Mouse (Mus musculus) MEL (cell line): Measurements from ENCODE around the gene B4galnt3. TPM values are rescaled to one million over a fixed set of nuclear protein-coding genes. Genes with fewer than 3 reads are reported as not detected.

ENCODE experiments used
- DNase-seq: peaks from one replicate; pipeline ENCODE4 v3.0.0; 2011; ENCODE audit warnings: low read depth, low spot score
- H3K27ac ChIP-seq: 2 replicates; pipeline ENCODE4 v1.5.1; 2012; ENCODE audit warnings: low read depth, mild to moderate bottlenecking, control low read depth, low read length, moderate library complexity; ENCODE audit not compliant: control insufficient read depth
- H3K27me3 ChIP-seq, 2 experiments: fragments of 150-350 bp in 1 of 2; sonication (generic) in 1 of 2; 2 replicates each; pipeline ENCODE4 v1.6.1; 2012; ENCODE audit warnings: low read length in 2 of 2, mild to moderate bottlenecking in 2 of 2, improper control_type of control experiment in 1 of 2, moderate library complexity in 1 of 2; ENCODE audit not compliant: insufficient read depth in 2 of 2, control insufficient read depth in 1 of 2
- H3K36me3 ChIP-seq, 2 experiments: 2 replicates each; pipeline ENCODE4 v1.6.1; 2012 to 2014; ENCODE audit warnings: low read length in 2 of 2, improper control_type of control experiment in 1 of 2, inconsistent platforms in 1 of 2, mild to moderate bottlenecking in 1 of 2; ENCODE audit not compliant: insufficient read depth in 2 of 2, control insufficient read depth in 1 of 2
- H3K4me1 ChIP-seq, 2 experiments: fragments of 150-350 bp in 1 of 2; sonication (generic) in 1 of 2; 2 replicates each; pipeline ENCODE4 v1.6.1; 2012; ENCODE audit warnings: low read length in 2 of 2, improper control_type of control experiment in 1 of 2, mild to moderate bottlenecking in 1 of 2; ENCODE audit not compliant: insufficient read depth in 2 of 2, control insufficient read depth in 1 of 2
- H3K4me3 ChIP-seq, 2 experiments: fragments of 150-350 bp in 1 of 2; sonication (generic) in 1 of 2; 2 replicates each; pipeline ENCODE4 v1.5.1; 2012; ENCODE audit warnings: low read depth in 2 of 2, low read length in 2 of 2, mild to moderate bottlenecking in 2 of 2, moderate library complexity in 2 of 2, control low read depth in 1 of 2, improper control_type of control experiment in 1 of 2; ENCODE audit not compliant: control insufficient read depth in 1 of 2, insufficient read depth in 1 of 2
- H3K79me2 ChIP-seq: 2 replicates; pipeline ENCODE4 v1.6.1; 2012; ENCODE audit warnings: mild to moderate bottlenecking, low read length, moderate library complexity; ENCODE audit not compliant: control insufficient read depth, poor library complexity, insufficient read depth
- H3K9ac ChIP-seq: 2 replicates; pipeline ENCODE4 v1.6.1; 2012; ENCODE audit warnings: low read depth, mild to moderate bottlenecking, control low read depth, low read length, moderate library complexity; ENCODE audit not compliant: control insufficient read depth, poor library complexity, severe bottlenecking
- H3K9me3 ChIP-seq: fragments of 150-350 bp; sonication (generic); replicated peaks from 2 replicates; pipeline ENCODE4 v1.6.1; 2012; ENCODE audit warnings: mild to moderate bottlenecking, low read length, improper control_type of control experiment, moderate library complexity; ENCODE audit not compliant: insufficient read depth
- CHD2 ChIP-seq: IDR thresholded peaks from 2 replicates; pipeline ENCODE4 v1.6.1; 2011; ENCODE audit warnings: low read length, improper control_type of control experiment
- CTCF ChIP-seq, 3 experiments: IDR thresholded peaks in 2 of 3; conservative IDR thresholded peaks in 1 of 3; 2 replicates each; pipeline ENCODE4 v1.5.1; 2011 to 2012; ENCODE audit warnings: low read length in 3 of 3, low read depth in 2 of 3, mild to moderate bottlenecking in 2 of 3, improper control_type of control experiment in 1 of 3, inconsistent platforms in 1 of 3, mixed read lengths in 1 of 3, moderate library complexity in 1 of 3; ENCODE audit not compliant: control insufficient read depth in 1 of 3, insufficient read depth in 1 of 3, poor library complexity in 1 of 3, severe bottlenecking in 1 of 3
- E2F4 ChIP-seq: IDR thresholded peaks from 2 replicates; pipeline ENCODE4 v1.6.1; 2011; ENCODE audit warnings: low read depth, low read length, improper control_type of control experiment, borderline replicate concordance
- EP300 ChIP-seq, 2 experiments: IDR thresholded peaks; 2 replicates each; pipeline ENCODE4 v1.6.1; 2011; ENCODE audit warnings: improper control_type of control experiment in 2 of 2, low read length in 2 of 2, low read depth in 1 of 2, mild to moderate bottlenecking in 1 of 2
- HCFC1 ChIP-seq: IDR thresholded peaks from 2 replicates; pipeline ENCODE4 v1.6.1; 2012; ENCODE audit warnings: low read depth, mild to moderate bottlenecking, inconsistent platforms, low read length, improper control_type of control experiment, moderate library complexity
- JUND ChIP-seq: IDR thresholded peaks from 2 replicates; pipeline ENCODE4 v1.6.1; 2011; ENCODE audit warnings: low read depth, mild to moderate bottlenecking, improper control_type of control experiment, low read length
- MAX ChIP-seq: IDR thresholded peaks from 2 replicates; pipeline ENCODE4 v1.6.1; 2011; ENCODE audit warnings: low read length, improper control_type of control experiment
- MAZ ChIP-seq: IDR thresholded peaks from 2 replicates; pipeline ENCODE4 v1.6.1; 2012; ENCODE audit warnings: low read depth, mild to moderate bottlenecking, inconsistent platforms, low read length, improper control_type of control experiment
- MEF2A ChIP-seq: IDR thresholded peaks from 2 replicates; pipeline ENCODE4 v1.6.1; 2014; ENCODE audit warnings: low read depth, mild to moderate bottlenecking, inconsistent platforms, low read length, improper control_type of control experiment; ENCODE audit not compliant: poor library complexity, insufficient replicate concordance, severe bottlenecking; ENCODE audit errors: extremely low read depth
- POLR2A ChIP-seq, 2 experiments: IDR thresholded peaks; 2 replicates each; pipeline ENCODE4 v1.6.1; 2011 to 2012; ENCODE audit warnings: low read length in 2 of 2, mild to moderate bottlenecking in 2 of 2, control low read depth in 1 of 2, improper control_type of control experiment in 1 of 2, low read depth in 1 of 2, moderate library complexity in 1 of 2; ENCODE audit not compliant: control insufficient read depth in 1 of 2, insufficient read depth in 1 of 2, poor library complexity in 1 of 2
- POLR2AphosphoS2 ChIP-seq: IDR thresholded peaks from 2 replicates; pipeline ENCODE4 v1.6.1; 2011; ENCODE audit warnings: low read length, improper control_type of control experiment
- POLR2AphosphoS5 ChIP-seq: IDR thresholded peaks from 2 replicates; pipeline ENCODE4 v1.6.1; 2012; ENCODE audit warnings: low read depth, borderline replicate concordance, mild to moderate bottlenecking, inconsistent platforms, low read length, moderate library complexity, mixed read lengths
- SIN3A ChIP-seq: IDR thresholded peaks from 2 replicates; pipeline ENCODE4 v1.6.1; 2012; ENCODE audit warnings: low read length, improper control_type of control experiment, inconsistent platforms
- SMC3 ChIP-seq: IDR thresholded peaks from 2 replicates; pipeline ENCODE4 v1.6.1; 2011; ENCODE audit warnings: low read depth, low read length, improper control_type of control experiment
- TAL1 ChIP-seq: IDR thresholded peaks from 2 replicates; pipeline ENCODE4 v1.6.1; 2012; ENCODE audit warnings: mild to moderate bottlenecking, inconsistent platforms, low read length, moderate library complexity, mixed read lengths
- TBP ChIP-seq: IDR thresholded peaks from 2 replicates; pipeline ENCODE4 v1.8.0; 2011; ENCODE audit warnings: low read depth, low read length, improper control_type of control experiment
- TCF12 ChIP-seq: IDR thresholded peaks from 2 replicates; pipeline ENCODE4 v1.6.1; 2014; ENCODE audit warnings: low read depth, mild to moderate bottlenecking, inconsistent platforms, low read length, improper control_type of control experiment, moderate library complexity
- UBTF ChIP-seq: IDR thresholded peaks from 2 replicates; pipeline ENCODE4 v1.6.1; 2012; ENCODE audit warnings: low read depth, mild to moderate bottlenecking, inconsistent platforms, low read length, improper control_type of control experiment, moderate library complexity, borderline replicate concordance; ENCODE audit not compliant: insufficient read depth
- USF2 ChIP-seq, 2 experiments: IDR thresholded peaks; 2 replicates each; pipeline ENCODE4 v1.6.1; 2011 to 2012; ENCODE audit warnings: improper control_type of control experiment in 2 of 2, low read length in 2 of 2, borderline replicate concordance in 1 of 2, inconsistent platforms in 1 of 2, low read depth in 1 of 2, mild to moderate bottlenecking in 1 of 2; ENCODE audit not compliant: insufficient read depth in 1 of 2
- ZMIZ1 ChIP-seq: IDR thresholded peaks from 2 replicates; pipeline ENCODE4 v1.6.1; 2012; ENCODE audit warnings: low read depth, mild to moderate bottlenecking, inconsistent platforms, low read length, improper control_type of control experiment, moderate library complexity
- polyA plus RNA-seq, 2 experiments: library from polyadenylated mRNA; stranded (reverse) in 1 of 2; unstranded in 1 of 2; fragments of >175 nt in 1 of 2; fragments of >200 nt in 1 of 2; gene quantifications; 2 replicates each; pipeline versions ENCODE4 v1.2.1 to v1.2.4; 2012; ENCODE audit warnings: low replicate concordance in 2 of 2, low read depth in 1 of 2; ENCODE audit not compliant: insufficient read length in 2 of 2, insufficient read depth in 1 of 2, missing spikeins in 1 of 2
- total RNA-seq: library from RNA; depleted of rRNA; stranded (reverse); fragments of 300-350 nt; gene quantifications from 2 replicates; pipeline ENCODE4 v1.2.3, GENCODE M21; 2012

Gene B4galnt3
- total and polyA plus RNA-seq, 3 experiments: 1.3 to 1.5 TPM; not detected in 1

- H3K4me1 ChIP-seq: no peaks in the 10 kb centered on the region
- no peak overlapping the region for H3K9ac ChIP-seq
- TF ChIP-seq TCF12 (no peak), MAX (no peak), JUND (no peak), E2F4 (no peak), ZMIZ1 (no peak), POLR2AphosphoS5 (no peak), POLR2AphosphoS2 (no peak), USF2 (IDR thresholded peaks at IDR 0.05; ENCODE audit: borderline replicate concordance in 1 of 2, insufficient read depth in 1 of 2, low read depth in 1 of 2, low read length in 2 of 2) (no peak), TBP (no peak), CHD2 (no peak), MEF2A (no peak), POLR2A (IDR thresholded peaks at IDR 0.05; ENCODE audit: control insufficient read depth in 1 of 2, insufficient read depth in 1 of 2, low read depth in 1 of 2, low read length in 2 of 2, poor library complexity in 1 of 2) (no peak), EP300 (IDR thresholded peaks at IDR 0.05; ENCODE audit: low read depth in 1 of 2, low read length in 2 of 2) (no peak)
- H3K4me3 ChIP-seq: no peak overlapping the region
- no peak overlapping the region for H3K27ac ChIP-seq
- H3K79me2 ChIP-seq: no peaks in the 10 kb centered on the region
- peaks cover 14 to 26% of the 10 kb centered on the region in 2 experiments for H3K27me3 ChIP-seq
- no peaks in the 10 kb centered on the region for H3K36me3 ChIP-seq
- H3K9me3 ChIP-seq: no peaks in the 10 kb centered on the region
- DNase-seq: no peak
Observed at GRCm38 (mm10) chr6:120251010-120251409, 43.3 kb downstream of the B4galnt3 start.

GRCm38 (mm10) chr6:120249831-120250230 lies 44.5 kb downstream of the B4galnt3 start:
- Histone ChIP-seq H3K36me3 (no peaks in the 10 kb centered on the region), H3K4me1 (no peaks in the 10 kb centered on the region), H3K27me3 (peaks cover 14 to 26% of the 10 kb centered on the region in 2 experiments), H3K27ac (no peak overlapping the region), H3K79me2 (no peaks in the 10 kb centered on the region), H3K9ac (no peak overlapping the region), H3K4me3 (no peak overlapping the region), H3K9me3 (no peaks in the 10 kb centered on the region)
- no peak for DNase-seq
- no peak for TF ChIP-seq JUND
- TF ChIP-seq HCFC1: no peak
- TF ChIP-seq POLR2AphosphoS5: no peak
- TF ChIP-seq SMC3: no peak
- no peak for TF ChIP-seq TBP
- no peak for TF ChIP-seq USF2 (IDR thresholded peaks at IDR 0.05; ENCODE audit: borderline replicate concordance in 1 of 2, insufficient read depth in 1 of 2, low read depth in 1 of 2, low read length in 2 of 2)
- TF ChIP-seq UBTF: no peak
- no peak for TF ChIP-seq CHD2
- TF ChIP-seq TCF12: no peak
- no peak for TF ChIP-seq SIN3A
- no peak for TF ChIP-seq MAZ
- no peak for TF ChIP-seq TAL1
- no peak for TF ChIP-seq CTCF (IDR thresholded peaks at IDR 0.05 in 2 of 3, conservative IDR thresholded peaks at IDR 0.05 in 1 of 3; ENCODE audit: control insufficient read depth in 1 of 3, insufficient read depth in 1 of 3, low read depth in 2 of 3, low read length in 3 of 3, poor library complexity in 1 of 3, severe bottlenecking in 1 of 3)
